Mouse (Mus musculus): Measurements from ENCODE around the gene Srsf9. TPM values are rescaled to one million over a fixed set of nuclear protein-coding genes. Genes with fewer than 3 reads are reported as not detected.
"Not testable (repeated sequence)": the region's sequence is repeated elsewhere in the genome, so short reads cannot be mapped to it uniquely, and the experiment has no call there.

Srsf9 gene
- total and polyA plus RNA-seq, 3 experiments = 29.1 to 70.1 (median 45.8) TPM

DNA sequence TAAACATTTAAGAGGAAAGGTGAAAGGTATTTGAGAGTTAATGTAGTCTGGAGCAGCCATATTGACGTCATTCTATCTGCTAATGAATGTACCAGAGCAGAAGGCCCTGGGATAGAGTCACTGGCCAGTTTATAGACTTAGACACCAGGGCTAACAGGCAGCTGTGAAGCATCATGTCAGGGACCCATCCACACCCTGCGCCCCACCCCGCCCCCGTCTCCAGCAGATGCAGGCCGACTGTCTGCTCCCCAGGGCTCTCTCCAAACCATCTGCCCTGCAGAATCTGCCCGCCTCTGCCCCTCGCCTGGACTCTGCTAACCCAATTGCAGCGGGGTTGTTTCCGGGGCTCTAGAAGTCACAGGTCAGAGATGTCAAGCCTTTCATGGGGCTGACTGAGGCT, 44.8 kb downstream of the Srsf9 start:
- DNase-seq = no peak

DNA sequence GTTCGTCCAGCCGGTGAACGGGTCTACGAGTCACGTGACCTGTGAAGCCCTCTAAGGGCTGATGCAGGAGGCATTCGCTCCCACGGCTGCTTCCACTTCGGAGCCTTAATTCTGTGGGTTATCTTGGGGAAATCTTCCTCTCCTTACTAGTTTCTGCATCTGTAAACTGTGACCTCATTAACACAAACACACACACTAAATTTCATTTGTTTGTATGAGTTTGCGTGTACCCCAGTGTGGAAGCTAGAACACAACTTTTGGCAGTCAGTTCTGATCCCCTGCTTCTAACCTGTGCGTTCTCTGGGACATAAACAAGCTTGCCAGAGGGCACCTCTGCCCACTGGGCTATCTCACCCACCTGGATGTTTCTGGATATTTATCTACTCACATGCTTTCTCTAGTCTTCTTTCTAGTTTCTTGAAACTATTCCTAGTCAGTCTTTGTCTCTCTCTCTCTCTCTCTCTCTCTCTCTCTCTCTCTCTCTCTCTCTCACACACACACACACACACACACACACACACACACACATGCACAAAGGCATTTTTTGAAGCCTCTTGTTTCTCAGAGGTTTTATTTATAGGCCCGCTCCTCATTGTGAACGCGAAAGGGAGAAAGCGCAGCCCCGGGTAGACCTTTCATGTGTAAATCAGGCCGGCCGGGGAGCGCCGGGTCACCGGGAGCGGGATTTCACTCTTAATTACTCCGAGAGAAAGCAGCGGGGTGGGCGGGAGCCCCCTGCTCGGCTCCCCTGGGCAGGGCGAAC, 46.6 kb downstream of the Srsf9 start:
- DNase-seq = no peak

DNA sequence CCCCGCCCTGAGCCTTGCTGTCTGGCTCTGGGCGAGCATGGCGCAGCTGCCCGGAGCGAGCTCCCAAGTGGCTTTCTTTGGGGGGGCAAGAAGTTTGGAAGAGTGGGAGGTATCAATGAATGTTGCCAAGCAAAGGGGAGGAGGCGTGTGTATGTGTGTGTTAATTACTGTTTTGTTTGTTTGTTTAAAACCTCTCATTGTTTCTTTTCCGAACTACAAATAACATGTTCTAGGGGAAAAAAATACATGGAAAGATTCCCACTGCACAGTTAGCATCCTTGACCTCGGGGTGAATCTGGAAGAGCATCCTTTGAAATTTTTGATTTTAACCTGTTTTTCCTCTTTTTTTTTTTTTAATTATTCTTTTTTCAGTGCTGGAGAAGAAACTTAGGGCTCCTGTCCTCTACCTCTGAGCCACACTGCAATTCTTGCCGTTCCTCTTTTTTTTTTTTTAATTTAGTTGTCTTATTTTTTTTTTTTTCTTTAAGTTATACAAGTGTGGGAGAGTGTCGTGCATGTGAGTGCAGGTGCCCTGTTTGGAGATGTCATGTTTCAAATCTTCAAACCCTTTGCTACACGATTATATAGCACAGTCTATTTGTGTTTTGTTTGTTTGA, 47.3 kb downstream of the Srsf9 start:
- DNase-seq = no peak

DNA sequence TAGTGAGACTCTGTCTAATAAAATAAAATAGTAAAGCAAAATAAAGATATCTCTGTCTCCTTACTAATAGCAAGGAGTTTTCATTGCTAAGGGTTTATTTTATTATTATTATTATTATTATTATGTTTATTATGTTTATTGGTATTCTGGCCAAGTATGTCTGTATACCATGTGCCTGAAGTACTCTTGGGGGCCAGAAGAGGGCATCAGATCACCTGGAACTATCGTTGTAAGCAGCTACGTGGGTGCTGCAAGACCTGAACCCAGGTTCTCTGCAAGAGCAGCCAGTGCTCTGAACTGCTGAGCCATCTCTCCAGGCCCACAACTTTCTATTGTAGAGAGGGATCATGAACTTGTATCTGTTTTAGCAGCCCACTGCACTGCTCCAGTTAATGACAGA, 48.5 kb downstream of the Srsf9 start:
- DNase-seq = no peak

DNA sequence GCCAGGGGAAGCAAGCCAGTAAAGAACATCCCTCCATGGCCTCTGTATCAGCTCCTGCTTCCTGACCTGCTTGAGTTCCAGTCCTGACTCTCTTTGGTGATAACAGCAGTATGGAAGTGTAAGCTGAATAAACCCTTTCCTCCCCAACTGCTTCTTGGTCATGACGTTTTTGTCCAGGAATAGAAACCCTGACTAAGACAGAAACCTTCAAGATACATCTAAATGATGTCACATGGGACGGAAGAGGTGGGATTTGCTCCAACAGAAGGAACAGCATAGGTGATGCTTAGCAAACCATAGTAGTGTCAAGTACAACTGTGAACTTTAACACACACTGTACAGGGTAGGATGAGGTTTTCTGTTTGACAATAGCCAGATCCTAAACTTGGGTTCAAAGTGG, 51.9 kb downstream of the Srsf9 start:
- DNase-seq = not testable (repeated sequence)

Other genes starting within 250 kb of the Srsf9 start
- not detected for gene Gm10401, start 228.9 kb upstream of the Srsf9 start, total RNA-seq (2021)
- not detected in 2 replicates for gene Gm10401, start 228.9 kb upstream of the Srsf9 start, polyA plus RNA-seq (2012; rRNA removed)
- gene Acads, start 207.8 kb upstream of the Srsf9 start, total RNA-seq (2021) = 100 to 1,000 TPM; 181 to 208 TPM
- 279 and 310 TPM in 2 replicates for gene Acads, start 207.8 kb upstream of the Srsf9 start, polyA plus RNA-seq (2012; rRNA removed)
- gene Unc119b, start 192.2 kb upstream of the Srsf9 start, total RNA-seq (2021) = 10 to 100 TPM; 32.0 to 44.8 TPM
- 37.5 and 39.2 TPM in 2 replicates for gene Unc119b, start 192.2 kb upstream of the Srsf9 start, polyA plus RNA-seq (2012; rRNA removed)
- gene Mlec, start 169.0 kb upstream of the Srsf9 start, total RNA-seq (2021) = 100 to 1,000 TPM; 165 to 185 TPM
- 74.7 and 96.9 TPM in 2 replicates for gene Mlec, start 169.0 kb upstream of the Srsf9 start, polyA plus RNA-seq (2012; rRNA removed)
- 10 to 100 TPM; 37.7 to 57.1 TPM for gene Cabp1, start 132.8 kb upstream of the Srsf9 start, total RNA-seq (2021)
- gene Cabp1, start 132.8 kb upstream of the Srsf9 start, polyA plus RNA-seq (2012; rRNA removed) = 45.7 and 61.7 TPM in 2 replicates
- gene Pop5, start 91.3 kb upstream of the Srsf9 start, total RNA-seq (2021) = 10 to 100 TPM; 53.1 to 84.0 TPM
- 194 and 250 TPM in 2 replicates for gene Pop5, start 91.3 kb upstream of the Srsf9 start, polyA plus RNA-seq (2012; rRNA removed)
- 100 to 1,000 TPM; 225 to 258 TPM for gene Rnf10, start 54.3 kb upstream of the Srsf9 start, total RNA-seq (2021)
- gene Rnf10, start 54.3 kb upstream of the Srsf9 start, polyA plus RNA-seq (2012; rRNA removed) = 212 and 287 TPM in 2 replicates
- gene Coq5, start 47.5 kb upstream of the Srsf9 start, total RNA-seq (2021) = 10 to 100 TPM; 52.5 to 68.0 TPM
- 14.6 and 15.7 TPM in 2 replicates for gene Coq5, start 47.5 kb upstream of the Srsf9 start, polyA plus RNA-seq (2012; rRNA removed)
- gene Dynll1, start 26.2 kb upstream of the Srsf9 start, total RNA-seq (2021) = 100 to 1,000 TPM; 220 to 347 TPM
- gene Dynll1, start 26.2 kb upstream of the Srsf9 start, polyA plus RNA-seq (2012; rRNA removed) = 38.0 and 45.1 TPM in 2 replicates
- 10 to 100 TPM; 21.1 to 24.0 TPM for gene Gatc, start 14.0 kb downstream of the Srsf9 start, total RNA-seq (2021)
- gene Gatc, start 14.0 kb downstream of the Srsf9 start, polyA plus RNA-seq (2012; rRNA removed) = 12.2 and 15.4 TPM in 2 replicates
- 10 to 100 TPM; 35.1 to 40.0 TPM for gene Triap1, start 14.0 kb downstream of the Srsf9 start, total RNA-seq (2021)
- gene Triap1, start 14.0 kb downstream of the Srsf9 start, polyA plus RNA-seq (2012; rRNA removed) = 7.9 and 8.6 TPM in 2 replicates
- gene Cox6a1, start 21.8 kb downstream of the Srsf9 start, total RNA-seq (2021) = 1,000 to 10,000 TPM; 1,468 to 1,603 TPM
- 4,255 and 4,504 TPM in 2 replicates for gene Cox6a1, start 21.8 kb downstream of the Srsf9 start, polyA plus RNA-seq (2012; rRNA removed)
- 10 to 100 TPM; 16.3 to 19.1 TPM for gene Msi1, start 102.4 kb downstream of the Srsf9 start, total RNA-seq (2021)
- gene Msi1, start 102.4 kb downstream of the Srsf9 start, polyA plus RNA-seq (2012; rRNA removed) = 24.0 and 29.5 TPM in 2 replicates
- gene Pla2g1b, start 139.1 kb downstream of the Srsf9 start, total RNA-seq (2021) = not detected
- 7.6 TPM in 1 of 2 replicates, not detected in the other for gene Pla2g1b, start 139.1 kb downstream of the Srsf9 start, polyA plus RNA-seq (2012; rRNA removed)
- gene Sirt4, start 157.5 kb downstream of the Srsf9 start, total RNA-seq (2021) = 10 to 100 TPM; 15.1 to 28.0 TPM
- gene Sirt4, start 157.5 kb downstream of the Srsf9 start, polyA plus RNA-seq (2012; rRNA removed) = 47.4 and 61.7 TPM in 2 replicates
- gene Pxn, start 179.5 kb downstream of the Srsf9 start, total RNA-seq (2021) = 10 to 100 TPM; 39.4 to 47.2 TPM
- 66.9 and 67.5 TPM in 2 replicates for gene Pxn, start 179.5 kb downstream of the Srsf9 start, polyA plus RNA-seq (2012; rRNA removed)
- gene Rplp0, start 232.3 kb downstream of the Srsf9 start, total RNA-seq (2021) = 100 to 1,000 TPM; 758 to 884 TPM
- gene Rplp0, start 232.3 kb downstream of the Srsf9 start, polyA plus RNA-seq (2012; rRNA removed) = 1,163 and 1,198 TPM in 2 replicates
- 10 to 100 TPM; 48.6 to 51.1 TPM for gene Gcn1l1, start 238.1 kb downstream of the Srsf9 start, total RNA-seq (2021)
- 41.2 and 49.4 TPM in 2 replicates for gene Gcn1l1, start 238.1 kb downstream of the Srsf9 start, polyA plus RNA-seq (2012; rRNA removed)